Mouse (Mus musculus) C2C12 (cell line): ENCODE results near the gene Doc2g. TPM values are rescaled to one million over a fixed set of nuclear protein-coding genes. Genes with fewer than 3 reads are reported as not detected.
"Not testable (repeated sequence)": the region's sequence is repeated elsewhere in the genome, so short reads cannot be mapped to it uniquely, and the experiment has no call there.

Experiments used
- H3K27me3 ChIP-seq: one replicate; pipeline ENCODE4 v1.6.1; 2011; ENCODE audit not compliant: control insufficient read depth, insufficient read depth, insufficient read length
- H3K36me3 ChIP-seq: one replicate; pipeline ENCODE4 v1.6.1; 2011; ENCODE audit not compliant: control insufficient read depth, insufficient read depth
- H3K4me3 ChIP-seq: one replicate; pipeline ENCODE4 v1.5.1; 2011; ENCODE audit warnings: mild to moderate bottlenecking, control low read depth; ENCODE audit not compliant: poor library complexity, insufficient read depth, severe bottlenecking
- H3K79me2 ChIP-seq: one replicate; pipeline ENCODE4 v1.6.1; 2011; ENCODE audit not compliant: control insufficient read depth, insufficient read depth
- H3K79me3 ChIP-seq: one replicate; pipeline ENCODE4 v1.6.1; 2011; ENCODE audit warnings: low read depth, control low read depth
- H3ac ChIP-seq: one replicate; pipeline ENCODE3; 2011; ENCODE audit warnings: low read depth; ENCODE audit not compliant: control insufficient read depth, insufficient read length
- CEBPB ChIP-seq: IDR thresholded peaks from one replicate; pipeline ENCODE4 v1.6.1; 2011; ENCODE audit warnings: low read depth, mild to moderate bottlenecking, control low read depth, moderate library complexity
- CTCF ChIP-seq: IDR thresholded peaks from one replicate; pipeline ENCODE4 v1.5.1; 2011; ENCODE audit not compliant: control insufficient read depth, insufficient read depth, insufficient read length
- FOSL1 ChIP-seq: IDR thresholded peaks from one replicate; pipeline ENCODE4 v1.8.0; 2011; ENCODE audit warnings: mild to moderate bottlenecking, low read length; ENCODE audit not compliant: poor library complexity, insufficient read depth, severe bottlenecking
- MAX ChIP-seq: IDR thresholded peaks from one replicate; pipeline ENCODE4 v1.6.1; 2011; ENCODE audit warnings: mild to moderate bottlenecking, control low read depth
- MYOD1 ChIP-seq: IDR thresholded peaks from one replicate; pipeline ENCODE4 v1.6.1; 2011; ENCODE audit warnings: low read depth; ENCODE audit not compliant: control insufficient read depth, insufficient read length
- MYOG ChIP-seq: IDR thresholded peaks from one replicate; pipeline ENCODE4 v1.6.1; 2011; ENCODE audit not compliant: control insufficient read depth, insufficient read length; ENCODE audit errors: extremely low read depth
- USF1 ChIP-seq: IDR thresholded peaks from one replicate; pipeline ENCODE4 v1.6.1; 2011; ENCODE audit warnings: low read depth, mild to moderate bottlenecking, control low read depth, moderate library complexity
- long read RNA-seq, 2 experiments: library from polyadenylated mRNA; unstranded; transcript quantifications; one replicate each; pipeline ENCODE4 v2.0.0; 2019 to 2020
- polyA plus RNA-seq: library from polyadenylated mRNA; unstranded; fragments of >200 nt; fragmentation: generic; extraction: Trizol; gene quantifications from one replicate; pipeline ENCODE4 v1.2.1, GENCODE M21; 2012; ENCODE audit warnings: missing spikeins

Doc2g gene
- polyA plus RNA-seq = 0.98 TPM
- long read RNA-seq, experiment 1, partial matches to known transcripts = 2 of 2 reads
- long read RNA-seq, experiment 1, other reads (novel, unspliced or antisense) = 0 of 2 reads
- long read RNA-seq, experiment 2, partial matches to known transcripts = 0 of 2 reads
- long read RNA-seq, experiment 2, other reads (novel, unspliced or antisense) = 2 of 2 reads

GRCm38 (mm10) chr19:4003112-4003511, at the start of gene Doc2g:
Doc2g (plus strand) TSS chr19:4003313.
- Histone ChIP-seq H3K79me3 (no peaks in the 10 kb centered on the region), H3K36me3 (peaks cover 27% of the 10 kb centered on the region), H3K4me3 (no peak within 1 kb of the TSS), H3ac (no peak within 1 kb of the TSS), H3K27me3 (no peaks in the 10 kb centered on the region), H3K79me2 (no peaks in the 10 kb centered on the region)
- TF ChIP-seq MYOD1 (no peak), CTCF (no peak), USF1 (no peak), MYOG (no peak), FOSL1 (no peak), MAX (no peak), CEBPB (no peak)

GRCm38 (mm10) chr19:3955033-3955432, 48.1 kb upstream of the Doc2g start:
- no peak overlapping the region for H3K4me3 ChIP-seq
- no peak overlapping the region for H3ac ChIP-seq
- H3K27me3 ChIP-seq = no peaks in the 10 kb centered on the region
- no peaks in the 10 kb centered on the region for H3K79me3 ChIP-seq
- H3K36me3 ChIP-seq = no peaks in the 10 kb centered on the region
- no peaks in the 10 kb centered on the region for H3K79me2 ChIP-seq
- TF ChIP-seq USF1 (no peak), MAX (no peak), MYOD1 (no peak), MYOG (no peak), FOSL1 (no peak), CEBPB (no peak), CTCF (no peak)

- Histone ChIP-seq H3K79me2 (no peaks in the 10 kb centered on the region), H3K27me3 (no peaks in the 10 kb centered on the region), H3ac (no peak overlapping the region), H3K4me3 (no peak overlapping the region), H3K36me3 (no peaks in the 10 kb centered on the region), H3K79me3 (no peaks in the 10 kb centered on the region)
- TF ChIP-seq CEBPB (no peak), MYOD1 (no peak), USF1 (no peak), MAX (no peak), FOSL1 (no peak), CTCF (no peak), MYOG (no peak)
Measured at GRCm38 (mm10) chr19:3955804-3956203, 47.3 kb upstream of the Doc2g start.

GRCm38 (mm10) chr19:3957296-3958036, 45.6 kb upstream of the Doc2g start:
- not testable (repeated sequence) for H3K4me3 ChIP-seq, H3K27me3 ChIP-seq, H3K79me2 ChIP-seq, H3K36me3 ChIP-seq, H3ac ChIP-seq, H3K79me3 ChIP-seq

- Histone ChIP-seq H3K79me2 (no peaks in the 10 kb centered on the region), H3K4me3 (no peak within 1 kb of the TSS), H3ac (no peak within 1 kb of the TSS), H3K27me3 (peaks cover 3% of the 10 kb centered on the region), H3K36me3 (no peaks in the 10 kb centered on the region), H3K79me3 (no peaks in the 10 kb centered on the region)
- TF ChIP-seq MYOD1 (no peak), MYOG (no peak), FOSL1 (no peak), USF1 (no peak), CTCF (no peak), CEBPB (no peak), MAX (no peak)
Measured at GRCm38 (mm10) chr19:3958470-3958869, 44.6 kb upstream of the Doc2g start, which contains the start of gene Aldh3b3. Aldh3b3 (plus strand) TSS chr19:3958645.

GRCm38 (mm10) chr19:3959030-3959429, 44.1 kb upstream of the Doc2g start:
- no peak overlapping the region for H3K4me3 ChIP-seq
- H3K36me3 ChIP-seq = no peaks in the 10 kb centered on the region
- no peaks in the 10 kb centered on the region for H3K79me2 ChIP-seq
- H3K27me3 ChIP-seq = peaks cover 3% of the 10 kb centered on the region
- no peak for TF ChIP-seq CEBPB
- no peak for TF ChIP-seq USF1
- no peak for TF ChIP-seq FOSL1
- TF ChIP-seq MYOG = no peak
- TF ChIP-seq MYOD1 = no peak
- no peak for TF ChIP-seq CTCF
- no peak for TF ChIP-seq MAX
- no peak overlapping the region for H3ac ChIP-seq
- no peaks in the 10 kb centered on the region for H3K79me3 ChIP-seq
